Comparison of ENCODE assay signal across 8 mouse cellular contexts in genomic region chr13:96923999-96924961, GRCm38 (mm10). TPM values are rescaled to one million over a fixed set of nuclear protein-coding genes. Genes with fewer than 3 reads are reported as not detected.
A peak's percentile ranks its signal among the peaks of the same experiment; 100 is the strongest.
DNase-seq lines count a peak whose midpoint lies in the region; ATAC-seq and TF ChIP-seq lines count a peak whose summit lies in the region.

Gene Gcnt4 (plus strand): TSS chr13:96924689.

- TF ChIP-seq CTCF in kidney, postnatal 0 days (IDR thresholded peaks at IDR 0.05; ENCODE audit: low read depth): no peak

- WGBS in embryonic facial prominence, embryonic 13.5 days: 9% methylated on average over 56 of the region's 56 CpGs
- 10% methylated on average over 53 of the region's 56 CpGs for WGBS in heart, embryonic 14.5 days
- WGBS in kidney, postnatal 0 days: 10% methylated on average over 56 of the region's 56 CpGs

- no peak; the same call in 1 of the 2 replicates for ATAC-seq in embryonic facial prominence, embryonic 13.5 days (ENCODE audit: insufficient number of reproducible peaks, insufficient read depth, low FRiP score, low TSS enrichment, low read depth)
- ATAC-seq in heart, embryonic 14.5 days (ENCODE audit: insufficient number of reproducible peaks, insufficient read depth, low FRiP score, low read depth): peak; percentile 72
- ATAC-seq in kidney, postnatal 0 days (replicated peaks; ENCODE audit: low FRiP score, low read depth): peak; percentile 79

- H3K27me3 ChIP-seq in embryonic facial prominence, embryonic 13.5 days: peaks cover 36% of the 10 kb centered on the region
- peaks cover 16% of the 10 kb centered on the region for H3K27me3 ChIP-seq in heart, embryonic 14.5 days (ENCODE audit: control insufficient read depth, insufficient read depth, low read length)
- H3K27me3 ChIP-seq in kidney, postnatal 0 days (ENCODE audit: insufficient read depth, low read length): no peaks in the 10 kb centered on the region

- H3K4me2 ChIP-seq in embryonic facial prominence, embryonic 13.5 days: peak within 1 kb of the TSS; percentile 99
- H3K4me2 ChIP-seq in heart, embryonic 14.5 days (ENCODE audit: low read length): peak within 1 kb of the TSS; percentile 96
- H3K4me2 ChIP-seq in kidney, postnatal 0 days (ENCODE audit: low read length): peak within 1 kb of the TSS; percentile 99

- peak within 1 kb of the TSS; percentile 78 for H3K4me3 ChIP-seq in embryonic facial prominence, embryonic 13.5 days
- peak within 1 kb of the TSS; percentile 57 to 73 for H3K4me3 ChIP-seq in heart, embryonic 14.5 days (ENCODE audit: control insufficient read depth in 1 of 2, insufficient read depth in 1 of 2, low read depth in 1 of 2, low read length in 2 of 2)
- peak within 1 kb of the TSS; percentile 86 for H3K4me3 ChIP-seq in kidney, postnatal 0 days (replicated peaks; ENCODE audit: low read depth, low read length)

- H3K9ac ChIP-seq in embryonic facial prominence, embryonic 13.5 days: peak within 1 kb of the TSS; percentile 80
- peak within 1 kb of the TSS; percentile 78 for H3K9ac ChIP-seq in heart, embryonic 14.5 days (ENCODE audit: low read length)
- H3K9ac ChIP-seq in kidney, postnatal 0 days (ENCODE audit: low read depth, low read length): peak within 1 kb of the TSS; percentile 77

- peak; percentile 4 to 7 for DNase-seq in B cell, adult 2 months
- peak; percentile 75 for DNase-seq in R1 (ENCODE audit: low read depth, low spot score)
- peak; percentile 93 for DNase-seq in kidney, postnatal 0 days (ENCODE audit: low spot score)
- DNase-seq in lung, postnatal 14 days: peak; percentile 47
- peak; percentile 48 for DNase-seq in ovary, postnatal 14 days (ENCODE audit: low spot score)
- no peak for DNase-seq in layer of hippocampus, adult 8-10 months (ENCODE audit: low spot score in 2 of 2)

- H3K27ac ChIP-seq in embryonic facial prominence, embryonic 13.5 days: no peak within 1 kb of the TSS
- H3K27ac ChIP-seq in heart, embryonic 14.5 days (replicated peaks in 1 of 2; ENCODE audit: control insufficient read depth in 1 of 2, insufficient read depth in 1 of 2, low read depth in 2 of 2, low read length in 2 of 2): no peak within 1 kb of the TSS
- H3K27ac ChIP-seq in kidney, postnatal 0 days: peak within 1 kb of the TSS; percentile 47; the same call in 1 of the 2 replicates

- no peaks in the 10 kb centered on the region for H3K36me3 ChIP-seq in embryonic facial prominence, embryonic 13.5 days
- H3K36me3 ChIP-seq in heart, embryonic 14.5 days (ENCODE audit: control insufficient read depth, insufficient read depth, low read length): no peaks in the 10 kb centered on the region
- H3K36me3 ChIP-seq in kidney, postnatal 0 days (ENCODE audit: insufficient read depth, low read length): no peaks in the 10 kb centered on the region

- H3K9me3 ChIP-seq in embryonic facial prominence, embryonic 13.5 days: no peaks in the 10 kb centered on the region
- H3K9me3 ChIP-seq in heart, embryonic 14.5 days (ENCODE audit: control insufficient read depth, low read length): no peaks in the 10 kb centered on the region
- no peaks in the 10 kb centered on the region for H3K9me3 ChIP-seq in kidney, postnatal 0 days (replicated peaks; ENCODE audit: low read length)

- peaks cover 7% of the 10 kb centered on the region for H3K4me1 ChIP-seq in embryonic facial prominence, embryonic 13.5 days
- H3K4me1 ChIP-seq in heart, embryonic 14.5 days (ENCODE audit: control insufficient read depth in 2 of 2, insufficient read depth in 2 of 2, low read length in 2 of 2): no peaks in the 10 kb centered on the region; a peak in 1 of 4 replicates
- H3K4me1 ChIP-seq in kidney, postnatal 0 days (replicated peaks; ENCODE audit: insufficient read depth, low read length): 0 out of 2 replicates have a peak, but pooled peaks cover 4% of the 10 kb centered on the region

RNA-seq across cellular contexts. Expression of gene Gcnt4, which starts in this region (rescaled TPM):
- polyA plus RNA-seq in embryonic facial prominence, embryonic 13.5 days (2015; fragmentation: Nextera tagmentation; extraction: Ambion mirVana): 0.27 and 0.69 TPM in 2 replicates
- polyA plus RNA-seq in heart, embryonic 14.5 days (2014; fragmentation: Nextera tagmentation; extraction: Ambion mirVana): 0.31 and 0.46 TPM in 2 replicates
- 1.3 and 1.7 TPM in 2 replicates for polyA plus RNA-seq in kidney, postnatal 0 days (2015; fragmentation: Nextera tagmentation; extraction: Ambion mirVana)
- 1 to 10 TPM; 3.8 to 4.3 (median 4.0) TPM for total RNA-seq in layer of hippocampus, adult 8-10 months (2022)

Comparison
In these comparisons a context has a peak if more than half of its experiments do, and no peak if none do; other contexts are left out.
1. Peak in ATAC-seq, H3K4me3 ChIP-seq, H3K9ac ChIP-seq and H3K4me2 ChIP-seq in heart, embryonic 14.5 days; RNA of the gene not detected or under 1 TPM.
2. DNase-seq: peak in B cell, adult 2 months (2 of 2), R1 (single experiment), kidney, postnatal 0 days (single experiment), lung, postnatal 14 days (single experiment) and ovary, postnatal 14 days (single experiment); none in layer of hippocampus, adult 8-10 months (0 of 2).
3. Peak in every context shown above with its lines, with median percentiles within 50 percentile points of each other: H3K4me2 ChIP-seq, H3K4me3 ChIP-seq and H3K9ac ChIP-seq.